Mouse (Mus musculus) G1E (cell line): ENCODE measurements at regions not wholly inside any gene's neighbourhood (a gene's known extent, or its start where the extent isn't known, plus 50 kb on each side); places are given as distances from the start of the nearest gene placed in this dataset.

Experiments
- CTCF ChIP-seq: IDR thresholded peaks from 2 replicates; pipeline ENCODE4 v1.5.1; 2012; ENCODE audit warnings: low read depth, low read length, inconsistent platforms, mixed read lengths
- GATA1 ChIP-seq: IDR thresholded peaks from 2 replicates; pipeline ENCODE4 v1.6.1; 2012; ENCODE audit warnings: borderline replicate concordance, low read length, inconsistent platforms, mixed read lengths
- GATA2 ChIP-seq: IDR thresholded peaks from 2 replicates; pipeline ENCODE4 v1.6.1; 2012; ENCODE audit warnings: low read depth, low read length, inconsistent platforms, borderline replicate concordance
- POLR2AphosphoS5 ChIP-seq: IDR thresholded peaks from 2 replicates; pipeline ENCODE4 v1.6.1; 2012; ENCODE audit warnings: low read depth, low read length, inconsistent platforms; ENCODE audit not compliant: insufficient replicate concordance
- TAL1 ChIP-seq: conservative IDR thresholded peaks from 2 replicates; pipeline ENCODE4 v1.6.1; 2012; ENCODE audit warnings: low read depth, low read length, inconsistent platforms, mixed read lengths

GRCm38 (mm10) chr4:53379855-53380254 is 60.4 kb upstream of the Slc44a1 start:
- TF ChIP-seq CTCF (no peak), GATA1 (no peak), POLR2AphosphoS5 (no peak), TAL1 (no peak), GATA2 (no peak)
